Mouse (Mus musculus) CD4-positive, CD25-positive, alpha-beta regulatory T cell, adult 2 months (primary cell): Measurements from ENCODE around the gene Snx19.

Experiments used
- DNase-seq: peaks from one replicate; pipeline ENCODE4 v3.0.0-alpha.2; 2012; ENCODE audit warnings: low read depth, low spot score

Snx19 gene

DNA sequence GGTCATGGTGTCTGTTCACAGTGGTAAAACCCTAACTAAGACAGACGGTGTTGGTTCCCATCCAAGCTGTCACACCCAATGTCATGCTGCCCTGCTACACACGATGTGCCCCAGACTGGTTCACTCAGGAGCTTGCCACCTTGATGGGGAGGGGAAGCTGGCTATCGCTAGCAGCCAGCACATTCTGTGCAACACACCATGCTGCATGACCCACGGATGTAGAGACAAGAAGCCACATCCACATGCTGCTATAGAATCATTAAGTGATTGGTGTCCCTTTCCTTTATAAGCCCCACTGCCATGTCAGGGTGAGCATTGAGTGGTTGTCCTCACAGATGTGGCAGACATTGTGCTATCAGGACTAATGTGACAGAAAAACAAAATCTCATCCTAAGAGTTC, 55.2 kb downstream of the Snx19 start:
- no peak for DNase-seq

DNA sequence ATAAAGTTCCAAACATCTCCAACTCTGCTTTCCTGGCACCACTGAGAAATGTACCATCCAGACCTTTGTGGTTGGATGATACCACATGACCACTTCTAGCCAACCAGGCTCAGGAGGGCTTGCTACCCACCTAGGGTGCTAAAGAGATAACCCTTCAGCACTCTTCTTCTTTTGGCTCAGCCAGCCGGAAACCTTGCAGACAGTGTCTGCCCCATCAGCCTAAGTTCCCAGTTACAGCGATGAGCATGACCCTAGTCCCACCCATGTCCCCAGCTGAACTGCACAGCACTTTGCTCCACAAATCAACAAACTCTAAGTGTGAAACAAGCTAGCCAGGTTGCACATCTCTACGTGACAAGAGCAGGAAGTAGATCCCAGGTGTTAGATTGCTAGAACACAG, 57.3 kb downstream of the Snx19 start:
- no peak for DNase-seq

DNA sequence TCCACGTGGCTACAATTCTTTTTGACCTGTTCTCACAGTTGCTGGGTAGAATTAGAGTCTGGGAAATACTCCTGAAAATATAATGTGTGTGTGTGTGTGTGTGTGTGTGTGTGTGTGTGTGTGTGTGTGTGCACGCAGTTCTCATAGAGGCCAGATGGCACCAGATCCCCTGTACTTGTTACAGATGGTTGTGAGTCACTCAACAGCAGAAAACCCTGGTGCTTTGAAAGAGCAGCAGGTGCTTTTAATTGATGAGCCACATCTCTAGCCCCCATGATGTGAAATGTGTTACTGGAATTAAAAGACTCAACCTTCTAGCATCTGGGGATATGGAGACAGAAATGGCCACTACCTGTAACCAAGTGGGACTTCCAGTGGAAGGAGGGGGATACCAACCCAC, 58.3 kb downstream of the Snx19 start:
- no peak for DNase-seq

DNA sequence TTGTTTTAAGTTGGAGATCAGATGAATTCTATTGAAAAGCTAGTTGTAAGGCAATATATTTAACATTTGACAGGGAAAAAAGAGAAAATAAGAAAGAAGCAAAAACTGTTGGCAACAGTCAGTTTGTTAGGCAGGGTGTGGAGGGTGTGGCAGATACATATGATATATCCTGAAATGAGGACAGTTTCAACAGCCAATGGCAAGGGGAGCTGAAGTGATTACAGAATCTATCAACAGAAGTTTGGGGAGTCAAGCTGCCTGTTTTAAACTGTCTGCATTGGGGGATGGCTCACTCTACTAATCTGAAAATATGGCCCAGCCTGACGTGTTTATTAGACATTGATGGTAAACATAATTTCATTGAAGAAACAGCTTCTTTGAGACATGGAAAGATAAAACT, 61.5 kb downstream of the Snx19 start:
- no peak for DNase-seq

DNA sequence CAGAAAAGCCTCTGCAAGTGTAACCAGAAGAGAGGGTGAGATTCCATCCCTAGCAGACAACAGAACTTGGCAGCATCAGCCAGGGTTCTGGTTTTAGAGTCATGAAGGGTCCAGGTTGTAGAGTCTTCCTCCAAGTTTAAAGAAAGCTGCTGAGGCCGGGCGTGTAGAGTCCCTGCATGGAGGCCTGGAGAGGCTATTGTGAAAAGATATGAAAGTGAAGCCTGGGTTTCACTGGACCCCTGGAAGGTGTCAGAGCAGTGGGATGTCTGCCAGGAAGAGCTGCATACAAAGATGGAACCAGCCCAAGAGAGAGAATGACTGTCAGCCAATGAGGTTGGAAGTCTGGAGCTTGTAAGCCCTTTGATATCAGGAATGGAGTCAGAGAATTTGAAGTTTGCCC, 67.5 kb downstream of the Snx19 start:
- DNase-seq = no peak

DNA sequence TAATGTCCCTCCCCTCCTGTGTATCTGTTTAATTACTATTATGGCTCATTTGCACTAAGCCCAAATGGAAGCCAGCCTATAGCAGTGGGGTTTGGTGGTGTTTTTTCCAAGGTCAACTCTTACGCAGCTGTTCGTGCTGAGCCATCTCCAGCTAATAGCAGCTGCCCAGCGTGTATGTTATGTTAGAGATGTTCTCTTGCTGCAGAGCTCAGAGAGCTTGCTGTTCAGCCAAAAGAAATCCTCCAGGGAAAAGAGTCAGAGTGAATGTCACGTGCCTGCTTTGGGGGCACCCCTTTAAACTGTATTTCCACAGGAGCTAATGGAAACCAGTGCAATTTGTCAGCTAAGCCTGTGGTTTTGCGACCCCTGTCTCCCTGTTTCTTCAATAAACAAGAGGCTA, 82.1 kb downstream of the Snx19 start:
- DNase-seq = no peak

DNA sequence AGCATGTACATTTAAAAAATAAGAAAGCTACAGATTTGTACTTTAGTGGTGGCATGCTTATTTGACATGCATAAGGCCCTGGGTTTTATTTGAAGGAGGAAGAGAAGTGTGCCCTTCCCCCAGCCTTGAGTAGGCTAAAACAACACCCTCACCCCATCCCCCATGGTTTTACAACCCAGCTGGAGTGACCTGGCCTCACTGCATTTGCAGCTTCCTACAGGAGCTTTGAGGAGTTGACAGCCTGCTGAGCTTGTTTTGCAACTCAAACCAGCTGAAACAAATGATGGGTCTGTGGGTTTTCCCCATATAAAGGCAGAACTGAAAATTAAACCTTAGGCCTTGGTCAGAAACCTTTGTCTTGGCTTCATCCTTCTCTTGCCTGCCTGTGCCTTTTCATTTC, 89.0 kb downstream of the Snx19 start:
- no peak for DNase-seq
